Mouse (Mus musculus) liver, adult 2 months (tissue): Measurements from ENCODE around the gene Ccp110.

Experiments used
- CTCF ChIP-seq: fragments of 200-500 bp; IDR thresholded peaks from 2 replicates; pipeline ENCODE4 v1.5.1; 2011; ENCODE audit warnings: low read depth, low read length, control low read depth
- POLR2A ChIP-seq: fragments of 200-500 bp; IDR thresholded peaks from 2 replicates; pipeline ENCODE4 v1.6.1; 2011; ENCODE audit warnings: low read length, control low read depth; ENCODE audit not compliant: insufficient read depth; ENCODE audit errors: extremely low read depth

GRCm38 (mm10) chr7:118714873-118715272, 2.5 kb downstream of the Ccp110 start:
- TF ChIP-seq CTCF, result no peak
- no peak for TF ChIP-seq POLR2A
